Mouse (Mus musculus): Measurements from ENCODE around the gene Rad18. TPM values are rescaled to one million over a fixed set of nuclear protein-coding genes. Genes with fewer than 3 reads are reported as not detected.

Gene Rad18
- total and polyA plus RNA-seq, 3 experiments: 21.1 to 37.7 (median 37.1) TPM

DNA sequence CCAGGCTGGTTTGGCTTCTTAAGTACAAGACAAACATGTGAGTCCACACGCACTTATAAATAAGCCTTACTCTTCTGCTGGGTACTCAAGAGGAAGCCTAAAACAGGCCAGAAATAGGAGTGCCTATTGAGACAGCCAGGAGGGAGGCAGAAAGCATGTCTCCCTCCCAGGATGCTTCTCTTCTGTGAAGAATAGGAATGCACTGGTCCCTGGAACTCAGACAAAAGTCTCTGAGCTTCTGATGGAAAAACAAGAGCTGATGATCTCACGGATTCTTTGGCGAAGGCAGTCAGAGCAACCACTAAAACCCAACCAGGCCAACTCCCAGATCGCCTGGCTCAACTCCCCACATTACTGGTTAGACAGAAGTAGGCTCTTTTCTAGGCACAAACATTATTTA lies 74.2 kb downstream of the Rad18 start:
- TF ChIP-seq PAX5 (IDR thresholded peaks at IDR 0.05; ENCODE audit: low read length) (no peak), MAX (IDR thresholded peaks at IDR 0.05; ENCODE audit: low read length) (no peak), RCOR1 (conservative IDR thresholded peaks at IDR 0.05; ENCODE audit: low read depth, low read length) (no peak), POLR2AphosphoS2 (IDR thresholded peaks at IDR 0.05; ENCODE audit: low read depth, low read length) (no peak), JUN (IDR thresholded peaks at IDR 0.05; ENCODE audit: insufficient read depth, low read depth, low read length) (no peak), CTCF (conservative IDR thresholded peaks at IDR 0.05 in 1 of 2, IDR thresholded peaks at IDR 0.05 in 1 of 2; ENCODE audit: low read depth in 2 of 2, low read length in 2 of 2) (no peak), MYC (IDR thresholded peaks at IDR 0.05; ENCODE audit: low read depth, low read length) (no peak), ZMIZ1 (IDR thresholded peaks at IDR 0.05; ENCODE audit: low read depth, low read length) (no peak), MXI1 (IDR thresholded peaks at IDR 0.05; ENCODE audit: low read depth, low read length) (no peak), ZNF384 (IDR thresholded peaks at IDR 0.05; ENCODE audit: low read depth, low read length) (no peak), CHD2 (IDR thresholded peaks at IDR 0.05; ENCODE audit: low read length) (no peak), NELFE (IDR thresholded peaks at IDR 0.05; ENCODE audit: low read depth, low read length) (no peak), CHD1 (IDR thresholded peaks at IDR 0.05; ENCODE audit: low read depth, low read length) (no peak), EP300 (IDR thresholded peaks at IDR 0.05; ENCODE audit: low read length) (no peak), MAFK (IDR thresholded peaks at IDR 0.05; ENCODE audit: insufficient replicate concordance, low read length) (no peak)
- no peaks in the 10 kb centered on the region for H3K4me1 ChIP-seq (ENCODE audit: control insufficient read depth in 1 of 2, insufficient read depth in 2 of 2)
- H3K9ac ChIP-seq (ENCODE audit: insufficient read depth, low read depth): no peak overlapping the region
- no peaks in the 10 kb centered on the region for H3K79me2 ChIP-seq (replicated peaks; ENCODE audit: control insufficient read depth, extremely low read depth, insufficient read depth, poor library complexity, severe bottlenecking)
- H3K4me3 ChIP-seq (replicated peaks in 1 of 3; ENCODE audit: low read depth in 2 of 3, low read length in 2 of 3, poor library complexity in 1 of 3): no peak overlapping the region
- H3K27ac ChIP-seq (ENCODE audit: insufficient read depth, low read depth): no peak overlapping the region
- no peak for DNase-seq (ENCODE audit: extremely low read depth)
- peaks cover 29 to 78% of the 10 kb centered on the region in 2 experiments for H3K36me3 ChIP-seq (replicated peaks in 1 of 2; ENCODE audit: control insufficient read depth in 1 of 2, insufficient read depth in 1 of 2, low read length in 1 of 2)
- in situ Hi-C loops (cut with MboI; ENCODE audit: low pct_ligation_motif_present, low pct_unique_long_range_greater_than_20kb, low sequenced_read_pairs) (no loop called here), dilution Hi-C loops (cut with MboI; ENCODE audit: extremely low pct_ligation_motif_present, extremely low pct_unique_long_range_greater_than_20kb, low sequenced_read_pairs) (no loop called here)
- no peak overlapping the region for H3K4me2 ChIP-seq (ENCODE audit: insufficient read depth, low read depth, poor library complexity, severe bottlenecking)
- H3K9me3 ChIP-seq (replicated peaks; ENCODE audit: low read length): no peaks in the 10 kb centered on the region
- no peaks in the 10 kb centered on the region for H3K27me3 ChIP-seq (replicated peaks)

GRCm38 (mm10) chr6:112620027-112620426 lies 76.5 kb downstream of the Rad18 start:
- no peaks in the 10 kb centered on the region for H3K79me2 ChIP-seq (replicated peaks; ENCODE audit: control insufficient read depth, extremely low read depth, insufficient read depth, poor library complexity, severe bottlenecking)
- no peak overlapping the region for H3K4me3 ChIP-seq (replicated peaks in 1 of 3; ENCODE audit: low read depth in 2 of 3, low read length in 2 of 3, poor library complexity in 1 of 3)
- H3K36me3 ChIP-seq (replicated peaks in 1 of 2; ENCODE audit: control insufficient read depth in 1 of 2, insufficient read depth in 1 of 2, low read length in 1 of 2): peaks cover 22 to 56% of the 10 kb centered on the region in 2 experiments
- no peak overlapping the region for H3K4me2 ChIP-seq (ENCODE audit: insufficient read depth, low read depth, poor library complexity, severe bottlenecking)
- no peak for TF ChIP-seq MXI1 (IDR thresholded peaks at IDR 0.05; ENCODE audit: low read depth, low read length)
- TF ChIP-seq RAD21 (IDR thresholded peaks at IDR 0.05; ENCODE audit: low read depth, low read length): no peak
- TF ChIP-seq MAFK (IDR thresholded peaks at IDR 0.05; ENCODE audit: insufficient replicate concordance, low read length): no peak
- TF ChIP-seq MAX (IDR thresholded peaks at IDR 0.05; ENCODE audit: low read length): no peak
- TF ChIP-seq POLR2AphosphoS2 (IDR thresholded peaks at IDR 0.05; ENCODE audit: low read depth, low read length): no peak
- TF ChIP-seq GABPA (IDR thresholded peaks at IDR 0.05; ENCODE audit: insufficient replicate concordance, low read depth, low read length): no peak
- TF ChIP-seq PAX5 (IDR thresholded peaks at IDR 0.05; ENCODE audit: low read length): no peak
- no peak for TF ChIP-seq EP300 (IDR thresholded peaks at IDR 0.05; ENCODE audit: low read length)
- no peak for TF ChIP-seq ZNF384 (IDR thresholded peaks at IDR 0.05; ENCODE audit: low read depth, low read length)
- dilution Hi-C loops (cut with MboI; ENCODE audit: extremely low pct_ligation_motif_present, extremely low pct_unique_long_range_greater_than_20kb, low sequenced_read_pairs) (no loop called here), in situ Hi-C loops (cut with MboI; ENCODE audit: low pct_ligation_motif_present, low pct_unique_long_range_greater_than_20kb, low sequenced_read_pairs) (no loop called here)
- no peaks in the 10 kb centered on the region for H3K27me3 ChIP-seq (replicated peaks)
- DNase-seq (ENCODE audit: extremely low read depth): no peak
- no peak overlapping the region for H3K27ac ChIP-seq (ENCODE audit: insufficient read depth, low read depth)
- H3K4me1 ChIP-seq (ENCODE audit: control insufficient read depth in 1 of 2, insufficient read depth in 2 of 2): no peaks in the 10 kb centered on the region
- H3K9me3 ChIP-seq (replicated peaks; ENCODE audit: low read length): no peaks in the 10 kb centered on the region
- H3K9ac ChIP-seq (ENCODE audit: insufficient read depth, low read depth): no peak overlapping the region
